Mouse (Mus musculus): Measurements from ENCODE around the gene Syn3.

DNA sequence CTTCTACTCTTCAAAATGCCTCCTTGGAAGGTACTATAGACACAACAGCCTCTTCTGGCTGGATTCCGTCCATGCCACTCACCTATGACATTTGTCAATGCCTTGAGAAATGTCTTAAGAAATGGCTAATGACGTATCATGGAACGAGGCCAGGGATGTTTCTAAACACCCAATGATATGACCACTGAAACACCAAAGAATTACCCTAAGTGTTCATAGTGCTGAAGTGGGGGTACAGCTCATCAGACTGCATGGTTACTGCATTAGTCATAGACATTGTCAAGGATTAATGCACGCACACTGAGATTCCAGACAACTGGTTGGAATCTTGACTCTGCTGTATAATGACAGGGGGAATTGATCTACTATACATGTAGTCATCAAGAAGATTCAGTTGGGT lies 325.4 kb downstream of the Syn3 start:
- TF ChIP-seq CTCF (conservative IDR thresholded peaks at IDR 0.05; ENCODE audit: insufficient read depth, insufficient read length, low read depth, low read length) (no peak), POLR2A (IDR thresholded peaks at IDR 0.05; ENCODE audit: low read depth, low read length) (no peak)
